Mouse (Mus musculus) R1 (cell line): ENCODE measurements at regions not wholly inside any gene's neighbourhood (a gene's known extent, or its start where the extent isn't known, plus 50 kb on each side); places are given as distances from the start of the nearest gene placed in this dataset.

Source experiments
- DNase-seq: peaks from one replicate; pipeline ENCODE4 v3.0.0-alpha.2; 2018; ENCODE audit warnings: low read depth, low spot score

DNA sequence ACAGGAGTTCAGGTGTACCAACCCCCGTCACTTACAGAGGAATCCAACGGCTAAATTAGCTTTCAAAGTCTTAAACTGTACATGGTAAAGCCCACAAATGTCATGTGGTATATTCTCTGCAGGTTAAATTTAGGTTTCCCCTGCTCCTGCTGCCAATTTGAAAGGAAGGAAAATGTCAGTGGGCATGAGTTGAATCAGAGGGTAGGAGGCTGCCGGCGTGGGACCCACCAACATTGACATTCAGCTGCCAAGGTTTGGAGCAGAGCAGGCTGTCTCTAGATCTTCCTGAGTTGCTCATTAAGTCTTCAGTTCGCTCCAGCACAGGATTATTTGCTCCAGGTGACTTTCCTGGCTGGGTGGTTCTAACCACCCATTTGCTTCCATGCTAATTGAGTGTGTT lies 532.1 kb downstream of the Tmem114 start:
- no peak for DNase-seq

DNA sequence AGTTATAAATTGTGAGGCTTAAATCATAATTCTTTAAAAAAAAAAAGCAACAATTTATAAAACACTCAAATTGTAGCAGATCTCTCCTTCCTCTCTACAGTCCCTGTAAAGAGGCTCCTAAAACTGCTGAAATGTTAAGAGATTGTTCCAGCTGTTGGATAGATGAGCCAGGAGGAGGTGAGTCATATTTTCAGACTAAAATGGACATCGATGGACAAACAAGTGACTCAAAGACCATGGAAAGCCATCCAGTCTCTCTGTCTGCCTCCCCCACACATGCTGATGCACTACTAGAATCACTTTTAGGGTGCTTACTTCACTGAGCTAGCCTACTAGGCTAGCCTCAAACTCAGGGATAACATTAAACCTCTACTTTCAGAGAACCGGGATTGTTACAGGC lies 561.5 kb downstream of the Tmem114 start:
- DNase-seq, result no peak

DNA sequence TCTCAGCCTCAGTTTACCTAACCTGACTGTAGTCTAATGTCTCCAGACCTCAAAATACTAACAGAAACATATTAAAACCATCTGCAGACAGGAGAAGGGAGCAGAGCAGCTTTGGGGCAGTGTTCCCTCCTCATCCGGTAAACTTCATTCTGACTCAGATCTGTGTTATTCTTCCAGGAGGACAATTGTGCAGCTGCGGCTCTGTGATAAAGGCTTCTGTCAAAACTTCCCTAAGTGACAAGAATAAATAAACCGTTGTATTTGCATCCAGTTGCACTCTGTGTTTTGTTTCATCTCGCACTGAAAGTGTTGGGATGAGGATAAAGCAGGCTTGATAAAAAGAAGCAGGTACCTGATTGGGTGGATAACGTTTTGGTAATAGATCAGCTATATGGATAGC lies 585.8 kb downstream of the Tmem114 start:
- DNase-seq, result no peak

DNA sequence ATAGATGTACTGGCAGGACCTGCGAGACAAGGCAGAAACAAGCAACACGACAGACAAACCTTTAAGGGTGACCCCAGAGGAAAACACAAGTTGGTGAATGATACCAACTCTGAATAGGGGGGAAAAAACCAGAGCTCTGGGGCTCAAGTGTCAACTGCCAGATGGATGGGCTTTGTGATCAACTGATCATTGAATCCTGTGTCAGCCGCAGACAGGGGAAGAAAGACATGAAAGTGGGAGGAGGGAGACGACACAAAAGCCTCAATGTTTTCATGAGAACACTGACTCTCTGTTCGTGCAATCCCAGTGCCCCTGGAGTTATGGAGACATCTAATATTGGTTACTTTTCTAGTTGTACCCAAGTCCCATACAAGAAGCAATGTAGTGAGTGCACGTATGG lies 593.8 kb downstream of the Tmem114 start:
- DNase-seq, result no peak

DNA sequence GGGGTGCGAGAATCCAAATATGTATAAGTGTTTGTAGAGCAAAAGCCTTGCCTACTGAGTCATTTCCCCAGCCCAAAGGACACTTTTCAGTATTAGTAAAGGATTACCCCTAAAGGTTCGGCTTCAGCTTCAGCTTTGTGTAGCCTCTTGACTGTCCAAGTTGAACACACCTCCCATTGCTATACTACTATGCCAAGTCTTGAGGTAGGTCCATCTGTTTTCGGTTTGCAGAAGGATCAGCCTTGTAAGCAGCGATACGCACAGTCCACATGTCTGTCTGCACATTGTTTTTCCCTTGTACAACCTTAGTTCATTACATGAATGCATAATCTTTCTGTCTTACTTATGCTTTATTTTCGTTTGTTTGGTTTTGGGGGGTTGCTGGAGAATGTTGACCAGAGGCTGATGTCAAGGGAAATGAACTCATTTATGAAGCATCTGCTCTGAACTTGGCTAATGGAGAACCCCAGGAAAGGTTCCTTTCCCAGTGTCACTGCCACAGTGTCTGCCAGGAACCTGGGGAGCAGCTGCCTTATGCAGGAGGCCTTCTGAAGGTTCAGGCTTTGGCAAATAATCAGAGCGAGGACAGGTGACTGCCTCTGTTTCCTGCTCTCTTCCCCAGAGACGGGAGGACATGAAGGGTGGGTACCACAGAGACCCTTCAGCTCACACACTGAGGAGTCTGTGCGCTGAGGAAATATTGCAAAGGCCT lies 594.8 kb downstream of the Tmem114 start:
- DNase-seq, result no peak

DNA sequence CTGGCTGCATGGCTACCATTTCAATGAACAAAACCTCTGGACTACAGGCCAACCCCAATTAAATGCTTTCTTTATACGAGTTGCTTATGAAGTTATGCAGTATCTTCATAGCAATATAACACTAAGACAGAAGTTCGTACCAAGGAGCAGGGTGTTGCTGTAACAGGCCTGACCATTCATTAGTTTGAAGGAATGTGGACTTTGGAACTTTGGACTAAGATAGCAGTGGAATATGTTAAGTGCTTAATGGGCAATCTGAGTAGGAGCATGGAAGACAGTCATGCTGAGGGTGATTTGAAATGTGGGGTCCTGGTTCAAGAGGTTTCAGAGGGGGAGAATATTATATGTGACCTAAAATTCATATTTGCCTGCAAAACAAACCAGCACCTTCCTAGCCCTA lies 623.8 kb downstream of the Tmem114 start:
- DNase-seq, result no peak

DNA sequence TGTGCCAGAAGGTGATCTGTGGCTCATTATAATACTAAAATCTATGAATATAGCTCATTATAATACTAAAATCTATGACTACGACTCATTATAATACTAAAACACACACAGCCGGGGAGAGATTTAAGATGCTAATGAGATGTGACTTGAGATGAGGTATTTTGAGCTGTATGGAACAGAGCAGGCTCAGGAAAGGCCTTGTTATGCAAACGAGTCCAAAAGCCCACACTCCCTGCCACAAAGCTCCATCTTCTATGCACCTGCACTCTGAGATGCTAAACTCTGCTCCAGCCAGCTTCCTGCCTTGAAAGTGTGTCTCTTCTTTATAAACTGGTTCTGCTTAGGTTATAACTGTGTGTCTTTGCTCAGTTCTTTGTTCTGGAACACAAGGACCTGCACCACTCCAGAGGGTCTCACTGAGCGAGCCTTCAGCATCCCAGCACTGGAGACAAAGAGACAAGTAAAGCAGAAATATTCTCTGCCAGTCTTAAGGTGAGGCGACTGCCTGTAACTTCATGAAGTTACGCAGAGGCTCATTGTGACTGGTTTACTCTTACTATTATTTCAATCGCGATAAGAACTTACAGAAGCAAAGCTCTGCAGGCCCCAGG lies 627.7 kb downstream of the Tmem114 start:
- peak; percentile 90 for DNase-seq

DNA sequence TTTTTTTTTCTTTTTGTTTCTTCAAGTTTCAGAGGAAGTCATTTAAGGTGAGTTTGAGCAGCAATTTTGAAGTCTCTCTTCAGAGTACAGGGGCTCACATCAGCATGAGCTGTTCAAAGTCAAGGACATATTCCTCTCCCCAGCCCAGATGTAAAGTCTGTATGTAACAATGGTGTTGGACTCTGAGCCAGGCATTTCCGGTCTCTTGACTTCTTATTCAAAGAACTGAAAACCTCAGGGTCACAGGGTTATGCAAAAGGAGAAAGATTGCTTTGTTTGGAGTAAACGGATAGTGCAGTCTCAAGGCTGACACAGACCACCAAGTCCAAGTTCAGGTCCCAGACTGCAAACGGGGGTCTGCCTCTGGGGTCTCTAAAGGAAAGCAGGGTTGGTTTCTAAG lies 629.4 kb downstream of the Tmem114 start:
- DNase-seq, result peak; percentile 81

DNA sequence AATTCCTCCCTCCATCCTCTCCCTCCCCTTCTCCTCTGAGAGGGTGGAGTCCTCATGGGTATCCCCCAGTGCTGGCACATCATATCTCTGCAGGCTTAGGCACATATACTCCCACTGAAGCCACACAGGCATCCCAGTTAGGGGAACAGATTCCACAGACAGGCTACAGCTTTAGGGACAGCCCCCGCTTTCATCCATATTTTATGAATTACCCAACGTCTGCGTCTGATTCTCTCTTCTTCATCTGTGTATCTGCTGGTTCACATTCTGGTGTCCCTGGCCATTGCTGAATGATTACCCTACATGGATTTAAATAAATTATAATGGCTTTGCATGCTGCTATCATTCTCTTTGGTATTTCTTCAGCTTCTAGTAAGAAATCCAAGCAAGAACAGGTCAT lies 632.4 kb downstream of the Tmem114 start:
- DNase-seq, result no peak

DNA sequence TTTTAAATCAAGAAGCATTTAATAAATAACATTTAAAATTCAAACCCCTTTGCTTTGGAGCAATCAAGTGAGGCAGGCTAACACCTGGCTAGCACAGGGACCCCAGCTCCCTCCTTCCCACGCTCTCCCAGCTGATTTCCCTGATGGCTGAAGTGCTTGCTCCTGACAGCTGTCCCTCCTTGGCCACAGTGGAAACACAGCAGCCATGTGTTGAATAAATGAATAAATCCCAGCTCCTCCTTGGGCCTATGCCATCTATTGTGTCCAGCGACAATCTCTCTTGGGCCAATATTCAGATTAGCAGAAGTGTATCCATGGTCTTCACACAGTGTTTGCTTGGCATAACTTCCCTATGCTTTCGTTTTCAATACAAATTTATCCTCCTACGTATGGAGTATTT lies 634.7 kb downstream of the Tmem114 start:
- no peak for DNase-seq

DNA sequence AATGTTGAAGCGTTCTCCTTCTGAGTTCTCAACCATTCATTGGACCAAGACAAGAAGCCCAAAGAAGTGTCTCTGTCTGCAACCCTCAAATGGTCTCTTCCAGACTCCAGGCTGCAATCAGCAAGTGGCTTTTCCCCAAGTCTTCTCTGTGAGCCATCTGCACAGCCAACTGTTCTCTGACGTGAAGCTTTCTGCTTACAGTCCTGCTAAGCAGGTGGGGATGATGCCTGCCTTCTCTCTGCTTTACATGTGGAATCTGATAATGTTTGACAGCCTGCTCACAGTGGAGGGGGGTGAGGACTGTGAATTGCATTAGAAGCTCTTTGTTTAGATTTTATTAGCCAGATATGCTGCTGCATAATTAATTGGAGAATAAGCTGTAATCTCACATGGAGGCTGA lies 636.7 kb downstream of the Tmem114 start:
- no peak for DNase-seq

DNA sequence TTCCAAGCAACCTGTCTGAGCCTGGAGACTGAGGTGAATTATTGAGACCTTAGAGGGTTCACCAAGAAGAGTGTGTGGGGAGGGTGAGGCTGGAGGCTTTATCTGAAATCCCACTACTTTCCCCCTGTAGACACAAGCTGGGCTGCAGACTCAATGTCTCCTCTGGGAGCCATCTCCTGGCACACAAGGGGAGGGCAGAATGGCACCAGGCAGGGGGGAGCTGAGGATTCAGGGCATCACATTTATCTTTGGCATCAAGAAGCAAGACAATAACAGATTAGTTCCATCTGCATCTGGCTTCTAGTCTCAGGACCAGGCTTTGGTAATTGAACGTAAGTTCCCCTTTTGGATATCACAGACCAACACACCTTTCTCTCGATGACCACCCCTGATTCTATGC lies 643.4 kb downstream of the Tmem114 start:
- no peak for DNase-seq

DNA sequence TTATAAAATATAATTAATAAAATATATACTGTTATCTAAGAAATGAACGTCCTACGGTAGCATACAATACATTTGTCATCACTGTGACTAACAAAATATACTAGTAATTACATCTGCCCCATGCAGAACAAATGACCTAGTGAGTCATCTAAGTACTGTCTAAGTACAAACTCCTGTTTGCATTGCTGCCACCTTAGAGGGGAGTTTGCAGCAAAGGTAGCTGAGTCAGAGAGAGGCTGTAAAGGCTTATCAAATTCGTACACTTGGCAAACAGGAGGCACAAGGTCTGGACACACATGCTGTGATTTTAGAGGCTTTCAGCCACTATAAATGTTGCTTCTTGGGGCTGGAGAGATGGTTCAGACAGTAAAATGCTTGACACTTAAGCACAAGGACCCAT lies 649.3 kb downstream of the Tmem114 start:
- no peak for DNase-seq

DNA sequence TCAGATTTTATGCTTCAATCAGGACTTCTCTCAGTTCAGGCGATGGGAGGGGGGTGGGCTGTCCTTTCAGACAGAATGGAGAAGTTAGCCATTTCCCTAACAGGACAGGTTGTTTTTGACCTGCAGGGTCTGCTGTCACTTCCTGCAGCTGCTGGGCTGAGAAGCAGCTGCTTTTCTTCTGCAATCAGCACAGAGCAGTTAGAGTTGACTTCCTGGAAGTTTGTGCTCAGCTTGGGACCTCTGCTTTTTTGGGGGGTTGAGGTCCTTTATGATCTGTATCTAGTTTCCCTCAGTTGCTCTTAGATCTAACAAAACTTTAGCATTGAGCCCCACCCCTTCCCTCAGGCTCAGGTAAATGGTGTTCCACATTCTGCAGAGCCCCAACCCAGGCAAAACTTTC lies 656.5 kb downstream of the Tmem114 start:
- peak; percentile 39 for DNase-seq

DNA sequence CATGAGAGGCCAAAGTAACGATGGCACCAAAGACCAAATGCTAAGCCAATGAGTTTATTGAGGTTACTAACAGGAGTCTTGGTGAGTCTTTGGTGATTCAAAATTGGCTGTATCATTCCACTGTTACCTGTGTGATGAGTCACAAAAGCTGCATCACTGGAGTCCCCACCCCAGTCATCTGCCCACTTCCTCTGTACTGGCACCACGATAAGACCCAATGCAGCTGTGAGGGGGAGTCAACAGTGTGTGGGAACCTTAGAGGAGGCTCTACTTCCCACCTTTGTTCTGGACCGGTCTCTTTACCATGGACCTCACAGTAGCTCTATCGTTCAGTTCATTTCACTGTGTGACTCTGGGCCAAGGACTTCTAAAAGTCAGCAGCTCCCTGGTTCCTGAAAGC lies 657.2 kb downstream of the Tmem114 start:
- DNase-seq, result no peak

DNA sequence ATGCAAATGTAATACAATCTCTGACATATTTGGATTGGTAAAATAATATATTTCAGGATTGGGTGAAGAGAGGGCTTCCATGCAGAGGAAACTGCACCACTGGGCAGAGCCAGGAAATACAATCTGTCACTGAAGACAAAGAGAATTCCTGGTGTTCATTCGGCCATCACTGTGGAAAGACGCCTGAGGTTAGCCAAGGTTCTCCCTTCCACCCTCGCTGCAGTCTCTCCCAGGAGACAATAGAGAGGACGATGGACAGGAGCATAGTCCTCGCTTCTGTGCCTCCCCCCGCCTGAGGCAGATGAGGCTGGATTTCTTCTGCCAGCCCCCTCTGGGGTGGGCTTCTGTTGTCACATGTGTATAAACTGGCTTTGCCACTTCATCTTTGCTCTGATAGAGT lies 660.6 kb downstream of the Tmem114 start:
- DNase-seq, result no peak

DNA sequence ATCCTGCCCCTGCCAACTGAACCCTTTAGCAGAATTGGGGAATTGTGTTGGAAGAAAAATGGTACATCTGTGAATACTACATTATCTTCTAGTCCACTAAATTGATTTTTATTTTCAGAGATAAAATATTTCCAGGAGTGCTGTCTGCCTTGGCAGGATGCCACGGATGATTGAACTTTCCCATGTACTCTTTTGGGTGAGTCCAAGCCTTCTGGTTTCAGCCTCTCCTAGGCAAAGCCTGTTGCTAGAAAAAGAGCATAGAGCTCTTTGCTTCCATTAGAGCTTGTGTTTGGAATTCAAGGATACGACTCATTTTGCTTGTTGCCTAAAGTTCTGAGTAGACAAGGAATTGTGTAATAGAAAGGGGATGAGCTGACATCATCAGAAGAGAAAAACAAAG lies 696.8 kb downstream of the Tmem114 start:
- DNase-seq, result no peak

DNA sequence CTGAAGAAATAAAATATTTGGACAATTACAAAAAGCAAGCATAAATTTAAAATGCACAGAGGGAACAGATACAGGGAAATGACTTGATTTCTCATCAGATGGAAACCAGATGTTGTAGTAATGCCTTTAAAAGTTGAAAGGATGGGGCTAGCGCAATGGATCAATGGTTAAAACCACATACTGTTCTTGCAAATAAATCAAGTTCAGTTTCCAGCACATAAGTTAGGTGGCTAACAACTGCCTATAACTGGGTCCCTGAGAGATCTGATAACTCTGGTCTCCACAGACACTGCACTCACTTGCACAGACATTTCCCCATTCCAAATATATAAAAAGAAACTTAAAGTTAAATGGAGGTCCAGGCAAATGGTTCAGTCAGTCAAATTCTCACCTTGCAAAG lies 699.7 kb downstream of the Tmem114 start:
- DNase-seq, result no peak

DNA sequence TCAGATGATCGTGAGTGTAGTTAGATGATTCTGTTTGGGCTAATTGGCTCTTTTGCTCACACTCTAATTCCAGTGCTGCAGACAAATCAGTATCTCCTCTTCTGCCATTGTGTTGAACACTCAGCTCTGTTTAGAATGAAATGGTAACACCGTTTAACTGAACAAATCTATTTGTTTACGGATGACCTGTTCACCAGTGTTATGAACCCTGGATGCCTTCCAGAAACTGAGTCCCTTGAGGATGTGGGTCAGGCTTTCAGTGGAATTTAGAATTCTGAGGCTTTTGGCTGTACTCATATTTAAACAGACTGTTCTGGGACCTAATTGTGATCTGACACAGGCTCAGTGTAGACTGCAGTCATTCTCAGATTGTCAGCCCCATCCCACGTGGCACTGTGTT lies 723.5 kb downstream of the Tmem114 start:
- no peak for DNase-seq

DNA sequence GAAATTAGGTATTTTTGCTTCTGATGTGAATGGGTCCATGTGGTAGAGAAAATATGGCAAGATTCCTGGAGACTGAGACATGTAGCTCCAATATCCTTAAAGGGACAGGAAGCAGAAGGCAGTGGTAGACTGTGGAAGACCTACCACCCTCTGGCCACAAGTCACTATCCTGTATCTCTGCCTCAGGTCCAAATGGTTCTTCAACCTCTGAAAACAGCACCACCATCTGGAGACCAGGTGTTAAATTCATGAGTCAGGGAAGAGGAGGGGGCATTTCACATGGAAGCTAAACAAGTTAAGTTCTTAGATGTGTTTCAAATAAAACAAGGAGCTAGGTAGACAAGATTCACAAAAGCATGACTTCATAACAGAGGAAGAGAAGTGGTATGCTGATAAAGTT lies 739.5 kb downstream of the Tmem114 start:
- peak; percentile 44 for DNase-seq

DNA sequence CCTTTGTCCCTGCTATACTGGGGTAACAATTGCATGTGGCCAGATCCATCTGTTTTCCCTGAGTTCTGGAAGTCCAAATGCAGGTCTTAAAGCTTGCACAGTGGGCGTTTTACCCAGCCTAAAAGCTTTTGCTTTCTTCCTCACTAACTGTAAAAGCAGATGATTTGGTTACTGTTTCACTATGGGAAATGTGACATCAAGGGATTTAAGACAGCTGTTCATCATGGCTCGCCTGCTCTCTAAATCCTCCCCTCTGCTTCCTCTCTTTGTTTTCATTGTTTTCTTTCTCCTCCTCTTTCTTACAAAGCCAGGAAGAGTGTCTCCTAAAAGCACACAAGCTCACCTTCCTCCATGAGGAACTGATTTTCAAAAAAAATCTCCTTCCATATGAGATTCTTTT lies 758.8 kb downstream of the Tmem114 start:
- no peak for DNase-seq

DNA sequence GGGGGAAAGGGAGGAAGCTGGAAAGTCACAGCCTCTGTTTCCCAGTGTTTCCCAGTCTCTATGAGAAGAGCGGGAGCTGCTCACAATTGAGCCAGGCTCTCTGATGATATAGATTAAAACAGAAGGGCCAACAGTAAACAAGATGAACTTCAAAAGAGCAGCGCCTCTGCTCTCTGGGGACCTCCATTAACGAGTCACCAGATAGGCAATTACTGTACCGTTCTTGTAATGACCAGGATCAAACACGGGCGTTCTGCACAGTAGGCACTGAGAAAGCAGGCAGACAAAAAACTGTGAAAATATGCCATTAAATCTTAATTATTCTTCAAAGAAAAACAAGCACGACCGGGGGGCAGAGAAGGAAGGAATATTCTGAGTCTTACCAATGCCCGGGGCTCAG lies 766.8 kb downstream of the Tmem114 start:
- no peak for DNase-seq

DNA sequence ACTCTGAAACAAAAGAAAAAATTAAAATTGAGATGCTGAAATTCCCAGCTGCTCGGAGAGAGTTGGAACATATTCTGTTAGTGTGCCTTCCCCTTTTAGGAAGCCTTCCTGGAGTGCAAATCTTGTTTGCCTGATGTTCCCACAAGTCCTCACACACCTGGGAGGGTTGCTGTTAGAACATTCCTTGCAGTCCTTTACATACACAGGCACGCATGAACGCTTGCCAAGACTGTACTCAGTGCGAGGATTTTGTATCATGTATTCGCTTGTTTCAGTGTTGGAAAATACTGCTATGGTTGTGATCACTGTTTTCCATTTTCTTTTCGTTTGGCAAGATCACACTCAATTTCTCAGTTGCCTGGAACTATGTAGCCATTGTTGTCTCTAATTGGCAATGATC lies 770.5 kb downstream of the Tmem114 start:
- no peak for DNase-seq

DNA sequence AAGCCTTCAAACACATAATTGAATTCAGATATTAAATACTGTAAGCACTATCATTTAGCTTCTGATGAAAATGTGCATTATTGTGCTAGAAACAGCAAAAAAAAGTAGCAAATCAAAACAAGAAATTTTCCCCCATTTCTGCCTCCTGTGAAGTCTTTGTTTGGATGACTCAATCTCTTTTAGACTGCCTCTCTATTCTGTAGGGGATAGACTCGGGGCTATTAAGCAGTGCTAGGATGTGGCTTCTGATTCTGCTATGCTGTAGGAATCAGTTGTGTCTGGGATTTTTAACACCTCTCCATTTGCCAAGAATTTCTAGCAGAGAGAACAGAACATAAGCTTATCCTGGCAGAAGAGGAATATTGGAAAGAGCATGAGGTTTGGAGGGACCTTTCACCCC lies 775.2 kb downstream of the Tmem114 start:
- no peak for DNase-seq
